Mouse (Mus musculus) thymus, adult 2 months (tissue): ENCODE measurements around the gene Zranb3.

Source experiments
- CTCF ChIP-seq: fragments of 200-500 bp; IDR thresholded peaks from 2 replicates; pipeline ENCODE4 v1.5.1; 2012; ENCODE audit warnings: mild to moderate bottlenecking, control low read depth, low read length, moderate library complexity, borderline replicate concordance; ENCODE audit not compliant: control insufficient read depth, poor library complexity, insufficient read depth; ENCODE audit errors: extremely low read depth
- POLR2A ChIP-seq: fragments of 200-500 bp; IDR thresholded peaks from 2 replicates; pipeline ENCODE4 v1.6.1; 2012; ENCODE audit warnings: mild to moderate bottlenecking, low read length, control low read depth, moderate library complexity; ENCODE audit not compliant: control insufficient read depth, poor library complexity, insufficient read depth; ENCODE audit errors: extremely low read depth

DNA sequence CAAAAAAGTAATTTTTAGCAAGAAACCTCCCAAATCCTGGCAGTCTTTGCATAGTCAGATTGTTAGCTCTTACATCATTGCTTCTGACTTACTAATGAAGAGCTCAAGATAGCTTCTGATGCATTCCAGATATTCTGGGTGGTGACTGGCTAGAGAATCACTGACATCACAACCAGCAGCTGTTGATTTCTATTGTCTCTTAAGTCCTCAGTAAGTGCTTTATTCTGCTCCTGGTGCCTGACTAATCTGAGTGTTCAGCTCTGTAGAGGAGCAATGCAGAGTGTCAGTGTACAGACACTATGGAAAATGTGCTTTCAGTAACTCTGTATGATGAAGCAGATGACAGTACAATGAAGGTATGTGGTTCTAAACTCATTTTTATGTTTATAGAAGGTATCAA, 38.9 kb upstream of the Zranb3 start:
- no peak for TF ChIP-seq CTCF
- no peak for TF ChIP-seq POLR2A
